Mouse (Mus musculus): Measurements from ENCODE around the gene Isoc2b. TPM values are rescaled to one million over a fixed set of nuclear protein-coding genes. Genes with fewer than 3 reads are reported as not detected.

Isoc2b gene
- total RNA-seq (2014; rRNA removed; ENCODE audit: low replicate concordance): 1.4 and 20.0 TPM in 2 replicates
- polyA plus RNA-seq (2015; fragmentation: Nextera tagmentation; extraction: Ambion mirVana): 4.5 and 6.5 TPM in 2 replicates

- ATAC-seq (ENCODE audit: insufficient read depth, low read depth) (no peak), DNase-seq (ENCODE audit: low spot score) (no peak)
- Histone ChIP-seq H3K4me2 (ENCODE audit: low read depth, low read length) (no peak within 1 kb of the TSS), H3K9me3 (replicated peaks; ENCODE audit: control insufficient read depth, low read length) (no peaks in the 10 kb centered on the region), H3K36me3 (replicated peaks; ENCODE audit: control insufficient read depth, insufficient read depth, low read length) (no peaks in the 10 kb centered on the region), H3K9ac (replicated peaks; ENCODE audit: low read depth, low read length) (no peak within 1 kb of the TSS), H3K27ac (ENCODE audit: low read depth) (no peak within 1 kb of the TSS), H3K4me1 (ENCODE audit: control insufficient read depth, insufficient read depth) (peaks cover 16% of the 10 kb centered on the region), H3K27me3 (ENCODE audit: control insufficient read depth, insufficient read depth, low read length) (no peaks in the 10 kb centered on the region), H3K4me3 (ENCODE audit: low read depth, low read length) (no peak within 1 kb of the TSS)
- 48% methylated on average over 6 of the region's 6 CpGs for WGBS
- TF ChIP-seq CTCF (IDR thresholded peaks at IDR 0.05; ENCODE audit: low read depth): no peak
Measured at GRCm38 (mm10) chr7:4870133-4870532, at the start of gene Isoc2b. Gene Isoc2b, minus strand, starts transcription at chr7:4870258.

DNA sequence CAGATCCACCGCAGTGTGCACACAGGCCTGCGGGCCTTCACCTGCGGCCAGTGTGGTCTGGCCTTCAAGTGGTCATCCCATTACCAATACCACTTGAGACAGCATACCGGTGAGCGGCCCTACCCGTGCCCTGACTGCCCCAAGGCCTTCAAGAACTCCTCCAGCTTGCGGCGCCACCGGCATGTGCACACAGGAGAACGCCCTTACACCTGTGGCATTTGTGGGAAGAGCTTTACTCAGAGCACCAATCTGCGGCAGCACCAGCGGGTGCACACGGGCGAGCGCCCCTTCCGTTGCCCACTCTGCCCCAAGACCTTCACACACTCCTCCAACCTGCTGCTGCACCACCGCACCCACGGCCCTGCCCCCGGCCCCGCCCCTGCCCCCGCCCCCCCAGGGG lies 49.0 kb upstream of the Isoc2b start:
- H3K36me3 ChIP-seq (replicated peaks; ENCODE audit: control insufficient read depth, insufficient read depth, low read length): peaks cover 32% of the 10 kb centered on the region
- H3K27me3 ChIP-seq (ENCODE audit: control insufficient read depth, insufficient read depth, low read length): no peaks in the 10 kb centered on the region
- no peak overlapping the region for H3K4me3 ChIP-seq (ENCODE audit: low read depth, low read length)
- H3K27ac ChIP-seq (ENCODE audit: low read depth): no peak overlapping the region
- DNase-seq (ENCODE audit: low spot score) (no peak), ATAC-seq (ENCODE audit: insufficient read depth, low read depth) (no peak)
- WGBS: 84% methylated on average over 20 of the region's 21 CpGs
- peaks cover 26% of the 10 kb centered on the region for H3K4me1 ChIP-seq (ENCODE audit: control insufficient read depth, insufficient read depth)
- no peaks in the 10 kb centered on the region for H3K9me3 ChIP-seq (replicated peaks; ENCODE audit: control insufficient read depth, low read length)
- no peak overlapping the region for H3K4me2 ChIP-seq (ENCODE audit: low read depth, low read length)
- TF ChIP-seq EP300 (IDR thresholded peaks at IDR 0.05; ENCODE audit: low read depth) (no peak), CTCF (IDR thresholded peaks at IDR 0.05; ENCODE audit: low read depth) (no peak)
- H3K9ac ChIP-seq (replicated peaks; ENCODE audit: low read depth, low read length): no peak overlapping the region

GRCm38 (mm10) chr7:4918681-4919080 lies 48.6 kb upstream of the Isoc2b start:
- Histone ChIP-seq H3K4me1 (ENCODE audit: control insufficient read depth, insufficient read depth) (peaks cover 23% of the 10 kb centered on the region), H3K4me2 (ENCODE audit: low read depth, low read length) (no peak overlapping the region), H3K27me3 (ENCODE audit: control insufficient read depth, insufficient read depth, low read length) (no peaks in the 10 kb centered on the region), H3K9me3 (replicated peaks; ENCODE audit: control insufficient read depth, low read length) (no peaks in the 10 kb centered on the region), H3K4me3 (ENCODE audit: low read depth, low read length) (no peak overlapping the region), H3K36me3 (replicated peaks; ENCODE audit: control insufficient read depth, insufficient read depth, low read length) (peaks cover 32% of the 10 kb centered on the region), H3K9ac (replicated peaks; ENCODE audit: low read depth, low read length) (no peak overlapping the region), H3K27ac (ENCODE audit: low read depth) (no peak overlapping the region)
- DNase-seq (ENCODE audit: low spot score) (no peak), ATAC-seq (ENCODE audit: insufficient read depth, low read depth) (no peak)
- TF ChIP-seq CTCF (IDR thresholded peaks at IDR 0.05; ENCODE audit: low read depth) (no peak), EP300 (IDR thresholded peaks at IDR 0.05; ENCODE audit: low read depth) (no peak)
- 88% methylated on average over 15 of the region's 15 CpGs for WGBS

GRCm38 (mm10) chr7:4917494-4917893 lies 47.4 kb upstream of the Isoc2b start:
- WGBS: 93% methylated on average over 2 of the region's 2 CpGs
- Histone ChIP-seq H3K4me2 (ENCODE audit: low read depth, low read length) (no peak overlapping the region), H3K4me1 (ENCODE audit: control insufficient read depth, insufficient read depth) (peaks cover 12% of the 10 kb centered on the region), H3K27ac (ENCODE audit: low read depth) (no peak overlapping the region), H3K27me3 (ENCODE audit: control insufficient read depth, insufficient read depth, low read length) (no peaks in the 10 kb centered on the region), H3K4me3 (ENCODE audit: low read depth, low read length) (no peak overlapping the region), H3K9ac (replicated peaks; ENCODE audit: low read depth, low read length) (no peak overlapping the region), H3K36me3 (replicated peaks; ENCODE audit: control insufficient read depth, insufficient read depth, low read length) (peaks cover 32% of the 10 kb centered on the region), H3K9me3 (replicated peaks; ENCODE audit: control insufficient read depth, low read length) (no peaks in the 10 kb centered on the region)
- DNase-seq (ENCODE audit: low spot score) (no peak), ATAC-seq (ENCODE audit: insufficient read depth, low read depth) (no peak)
- TF ChIP-seq EP300 (IDR thresholded peaks at IDR 0.05; ENCODE audit: low read depth) (no peak), CTCF (IDR thresholded peaks at IDR 0.05; ENCODE audit: low read depth) (no peak)

DNA sequence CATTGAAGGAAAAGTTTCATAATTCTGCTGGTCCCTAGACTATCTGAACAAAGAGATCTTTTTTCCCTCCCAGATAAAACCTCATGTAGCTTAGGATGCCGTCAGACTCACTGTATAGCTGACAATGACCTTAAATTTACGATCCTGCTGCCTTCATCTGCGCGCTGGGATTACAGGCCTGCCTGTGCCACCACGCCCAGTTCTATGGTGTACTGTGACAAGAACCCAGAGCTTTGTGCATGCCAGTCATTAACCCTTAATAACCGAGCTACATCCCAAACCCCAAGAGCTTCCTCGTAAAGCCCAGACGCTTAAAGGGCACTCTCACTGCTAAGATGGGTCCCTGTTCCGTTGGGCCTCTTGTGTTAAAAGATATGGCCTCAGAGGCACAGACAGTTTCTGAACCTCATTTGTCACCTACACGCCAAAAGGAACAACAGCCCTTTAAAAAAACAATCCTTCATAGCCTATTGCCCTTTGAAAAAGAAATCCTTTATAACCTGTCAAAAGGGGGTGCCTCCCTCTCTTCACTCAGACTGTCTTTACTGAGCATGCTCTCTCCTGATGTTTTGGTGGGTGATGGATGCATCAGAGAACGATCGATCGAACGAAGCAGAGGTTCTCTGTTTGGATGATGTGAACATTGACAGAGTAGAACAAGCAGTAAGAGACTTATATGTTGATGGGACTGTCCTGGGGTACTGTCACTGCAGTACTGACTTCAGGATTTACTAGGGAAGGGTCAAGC lies 45.8 kb upstream of the Isoc2b start:
- peaks cover 10% of the 10 kb centered on the region for H3K4me1 ChIP-seq (ENCODE audit: control insufficient read depth, insufficient read depth)
- peaks cover 32% of the 10 kb centered on the region for H3K36me3 ChIP-seq (replicated peaks; ENCODE audit: control insufficient read depth, insufficient read depth, low read length)
- H3K9me3 ChIP-seq (replicated peaks; ENCODE audit: control insufficient read depth, low read length): no peaks in the 10 kb centered on the region
- H3K4me3 ChIP-seq (ENCODE audit: low read depth, low read length): peak overlapping the region; percentile 90
- H3K4me2 ChIP-seq (ENCODE audit: low read depth, low read length): peak overlapping the region; percentile 86
- no peaks in the 10 kb centered on the region for H3K27me3 ChIP-seq (ENCODE audit: control insufficient read depth, insufficient read depth, low read length)
- peak overlapping the region; percentile 79 for H3K9ac ChIP-seq (replicated peaks; ENCODE audit: low read depth, low read length)
- TF ChIP-seq EP300 (IDR thresholded peaks at IDR 0.05; ENCODE audit: low read depth): no peak
- 22% methylated on average over 14 of the region's 14 CpGs for WGBS
- H3K27ac ChIP-seq (ENCODE audit: low read depth): peak overlapping the region; percentile 96
- ATAC-seq (ENCODE audit: insufficient read depth, low read depth) (peak; percentile 28; the same call in 1 of the 2 replicates), DNase-seq (ENCODE audit: low spot score) (peak; percentile 26)
